Mouse (Mus musculus) neural tube, embryonic 13.5 days (tissue): Measurements from ENCODE around the gene Rpl38. TPM values are rescaled to one million over a fixed set of nuclear protein-coding genes. Genes with fewer than 3 reads are reported as not detected.
"Not testable (repeated sequence)": the region's sequence is repeated elsewhere in the genome, so short reads cannot be mapped to it uniquely, and the experiment has no call there.

Experiments used
- ATAC-seq: fragments of 200-750 bp; cut with Nextera tagmentation; 2 replicates; pipeline ENCODE4 v1.8.0; 2017; ENCODE audit warnings: low read depth, mild to moderate bottlenecking, moderate TSS enrichment, moderate library complexity
- H3K27ac ChIP-seq: fragments of 300-500 bp; sonication (generic); replicated peaks from 2 replicates; pipeline ENCODE4 v1.5.1; 2015; ENCODE audit warnings: moderate library complexity, mild to moderate bottlenecking, inconsistent platforms
- H3K27me3 ChIP-seq: fragments of 300-500 bp; sonication (generic); 2 replicates; pipeline ENCODE4 v1.6.1; 2015; ENCODE audit warnings: mild to moderate bottlenecking, inconsistent platforms
- H3K36me3 ChIP-seq: fragments of 300-500 bp; sonication (generic); 2 replicates; pipeline ENCODE4 v1.6.1; 2015; ENCODE audit warnings: mild to moderate bottlenecking, inconsistent platforms
- H3K4me1 ChIP-seq: fragments of 300-500 bp; sonication (generic); replicated peaks from 2 replicates; pipeline ENCODE4 v1.6.1; 2015; ENCODE audit warnings: inconsistent platforms
- H3K4me2 ChIP-seq: fragments of 300-500 bp; sonication (generic); 2 replicates; pipeline ENCODE4 v1.6.1; 2015; ENCODE audit warnings: inconsistent platforms, mild to moderate bottlenecking, moderate library complexity
- H3K4me3 ChIP-seq: fragments of 300-500 bp; sonication (generic); 2 replicates; pipeline ENCODE4 v1.5.1; 2015; ENCODE audit warnings: mild to moderate bottlenecking, inconsistent platforms
- H3K9ac ChIP-seq: fragments of 300-500 bp; sonication (generic); 2 replicates; pipeline ENCODE4 v1.6.1; 2015; ENCODE audit warnings: moderate library complexity, mild to moderate bottlenecking, inconsistent platforms
- H3K9me3 ChIP-seq: fragments of 300-500 bp; sonication (generic); 2 replicates; pipeline ENCODE4 v1.6.1; 2016; ENCODE audit warnings: inconsistent platforms
- WGBS: fragments of 180-500 bp; shearing (Covaris S2); methylation state at CpG from one replicate; pipeline ENCODE4 v1.1.7; 2015; 5-methylcytosine and 5-hydroxymethylcytosine counted together
- polyA plus RNA-seq: library from polyadenylated mRNA; unstranded; fragments of >200 nt; fragmentation: Nextera tagmentation; extraction: Ambion mirVana; gene quantifications from 2 replicates; pipeline ENCODE4 v1.2.1, GENCODE M21; 2015

Gene Rpl38
- polyA plus RNA-seq, 1 experiment from 2014 or later = 850 TPM

GRCm38 (mm10) chr11:114673719-114674050 lies 5.4 kb downstream of the Rpl38 start:
- H3K27ac ChIP-seq = peak overlapping the region; percentile 30
- peaks cover 20% of the 10 kb centered on the region for H3K27me3 ChIP-seq
- H3K4me3 ChIP-seq = no peak overlapping the region
- no peak for ATAC-seq
- 77% methylated on average over 2 of the region's 2 CpGs for WGBS
- no peak overlapping the region for H3K9ac ChIP-seq
- H3K4me2 ChIP-seq = no peak overlapping the region
- H3K36me3 ChIP-seq = peaks cover 45% of the 10 kb centered on the region
- H3K4me1 ChIP-seq = peaks cover 81% of the 10 kb centered on the region
- H3K9me3 ChIP-seq = no peaks in the 10 kb centered on the region

DNA sequence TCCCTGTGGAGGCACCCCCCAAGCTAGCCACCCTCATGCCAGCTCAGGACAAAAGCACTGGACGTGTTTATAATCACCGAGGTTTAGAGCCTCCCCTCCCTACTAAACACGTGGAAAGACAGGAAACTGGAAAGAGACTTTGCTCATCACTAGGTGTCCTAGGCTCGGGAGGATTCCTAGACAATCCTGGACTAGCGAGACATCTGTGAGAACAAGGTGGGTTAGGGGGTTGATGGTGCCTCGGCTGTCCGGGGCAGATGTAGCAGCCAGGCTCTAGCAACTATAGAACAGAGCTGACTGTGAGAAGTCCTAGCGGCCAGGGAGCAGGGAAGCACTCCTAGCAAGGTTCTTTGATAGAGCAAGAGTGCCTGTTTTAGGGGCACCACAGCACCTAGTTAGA lies 5.9 kb downstream of the Rpl38 start:
- peaks cover 20% of the 10 kb centered on the region for H3K27me3 ChIP-seq
- H3K27ac ChIP-seq = peak overlapping the region; percentile 30
- no peak for ATAC-seq
- WGBS = 41% methylated on average over 8 of the region's 8 CpGs
- peaks cover 45% of the 10 kb centered on the region for H3K36me3 ChIP-seq
- peaks cover 85% of the 10 kb centered on the region for H3K4me1 ChIP-seq
- H3K9ac ChIP-seq = peak overlapping the region; percentile 52; the same call in 1 of the 2 replicates
- H3K4me3 ChIP-seq = no peak overlapping the region
- no peak overlapping the region for H3K4me2 ChIP-seq
- no peaks in the 10 kb centered on the region for H3K9me3 ChIP-seq

- H3K27me3 ChIP-seq = peaks cover 20% of the 10 kb centered on the region
- peaks cover 85% of the 10 kb centered on the region for H3K4me1 ChIP-seq
- H3K9ac ChIP-seq = peak overlapping the region; percentile 82
- H3K9me3 ChIP-seq, ATAC-seq, H3K27ac ChIP-seq: not testable (repeated sequence)
- H3K36me3 ChIP-seq = peaks cover 45% of the 10 kb centered on the region
- WGBS = 83% methylated on average over 2 of the region's 3 CpGs
- H3K4me3 ChIP-seq = peak overlapping the region; percentile 52; the same call in 1 of the 2 replicates
- H3K4me2 ChIP-seq = peak overlapping the region; percentile 76
Measured at GRCm38 (mm10) chr11:114674796-114675195, 6.5 kb downstream of the Rpl38 start.

DNA sequence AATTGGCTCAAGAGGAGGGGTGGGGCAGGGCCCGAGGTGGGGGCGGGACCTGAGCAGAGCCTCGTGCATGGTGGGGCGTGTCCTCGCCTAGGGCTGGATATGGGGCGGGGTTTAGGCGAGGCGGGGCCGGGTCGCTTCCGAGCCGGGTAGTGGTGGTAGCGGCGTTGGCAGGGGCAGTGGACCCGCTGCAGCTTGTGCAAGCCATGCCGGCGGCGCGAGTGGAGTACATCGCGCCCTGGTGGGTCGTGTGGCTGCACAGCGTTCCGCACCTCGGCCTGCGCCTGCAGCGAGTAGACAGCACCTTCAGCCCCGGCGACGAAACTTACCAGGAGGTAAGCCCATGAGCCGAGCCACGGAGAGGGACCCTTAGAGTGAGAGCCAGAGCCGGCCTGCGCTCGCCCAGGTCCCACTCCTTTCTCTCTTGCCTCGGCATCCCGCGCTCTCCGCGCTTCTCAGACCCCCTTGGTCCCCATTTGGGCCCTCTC lies 7.1 kb downstream of the Rpl38 start, which contains the start of gene Ttyh2:
Gene Ttyh2, plus strand, starts transcription at position 91 of the 485 bp plus-strand sequence.
- Histone ChIP-seq H3K4me1 (peaks cover 85% of the 10 kb centered on the region), H3K9me3 (no peaks in the 10 kb centered on the region), H3K4me2 (peak within 1 kb of the TSS; percentile 76), H3K27me3 (peaks cover 20% of the 10 kb centered on the region), H3K9ac (peak within 1 kb of the TSS; percentile 82), H3K4me3 (peak within 1 kb of the TSS; percentile 52), H3K36me3 (peaks cover 41% of the 10 kb centered on the region), H3K27ac (peak within 1 kb of the TSS; percentile 59)
- 1% methylated on average over 40 of the region's 40 CpGs for WGBS
- peak; percentile 82 for ATAC-seq

- peak overlapping the region; percentile 76 for H3K4me2 ChIP-seq
- H3K27ac ChIP-seq = peak overlapping the region; percentile 59
- H3K36me3 ChIP-seq = peaks cover 35% of the 10 kb centered on the region
- H3K9me3 ChIP-seq = no peaks in the 10 kb centered on the region
- peak overlapping the region; percentile 52 for H3K4me3 ChIP-seq
- H3K27me3 ChIP-seq = peaks cover 20% of the 10 kb centered on the region
- ATAC-seq = 0 out of 2 replicates have a peak, but pooled peaks have one; percentile 8
- H3K9ac ChIP-seq = peak overlapping the region; percentile 82
- WGBS = 2% methylated on average over 27 of the region's 27 CpGs
- peaks cover 85% of the 10 kb centered on the region for H3K4me1 ChIP-seq
Measured at GRCm38 (mm10) chr11:114675826-114676401, 7.6 kb downstream of the Rpl38 start.

DNA sequence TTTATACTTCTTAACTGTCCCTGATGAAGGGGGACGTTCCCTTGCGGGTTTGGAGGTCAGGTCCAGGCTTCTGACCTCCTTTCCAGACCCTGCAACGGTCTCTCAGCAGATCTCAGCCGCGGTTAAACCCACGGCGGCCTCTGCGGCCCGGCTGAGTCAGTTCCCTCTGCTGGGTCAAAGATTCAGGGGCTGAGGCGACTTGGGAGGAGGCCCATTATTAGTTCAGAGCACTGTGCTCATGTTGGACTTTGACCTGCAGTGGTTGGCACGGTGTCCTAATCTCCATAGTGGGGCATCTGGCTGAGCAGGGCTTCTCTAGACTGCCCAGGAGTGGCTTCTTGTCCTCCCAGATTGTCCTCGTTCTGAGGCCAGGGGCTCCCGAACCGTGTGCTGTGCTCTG lies 8.1 kb downstream of the Rpl38 start:
- Histone ChIP-seq H3K4me1 (peaks cover 82% of the 10 kb centered on the region), H3K27me3 (peaks cover 20% of the 10 kb centered on the region), H3K27ac (peak overlapping the region; percentile 59), H3K36me3 (peaks cover 30% of the 10 kb centered on the region), H3K4me2 (peak overlapping the region; percentile 76), H3K9me3 (no peaks in the 10 kb centered on the region), H3K4me3 (peak overlapping the region; percentile 52), H3K9ac (peak overlapping the region; percentile 82)
- ATAC-seq = no peak
- 6% methylated on average over 14 of the region's 14 CpGs for WGBS

- WGBS = 38% methylated on average over 9 of the region's 9 CpGs
- H3K4me3 ChIP-seq = peak overlapping the region; percentile 52
- H3K27me3 ChIP-seq = peaks cover 20% of the 10 kb centered on the region
- peaks cover 24% of the 10 kb centered on the region for H3K36me3 ChIP-seq
- H3K27ac ChIP-seq = peak overlapping the region; percentile 59; the same call in 1 of the 2 replicates
- H3K9ac ChIP-seq = peak overlapping the region; percentile 82
- H3K4me1 ChIP-seq = peaks cover 77% of the 10 kb centered on the region
- H3K4me2 ChIP-seq = peak overlapping the region; percentile 76
- no peak for ATAC-seq
- no peaks in the 10 kb centered on the region for H3K9me3 ChIP-seq
Measured at GRCm38 (mm10) chr11:114676896-114677530, 8.7 kb downstream of the Rpl38 start.

- H3K4me3 ChIP-seq = no peak overlapping the region
- 75% methylated on average over 8 of the region's 8 CpGs for WGBS
- 0 out of 2 replicates have a peak overlapping the region, but pooled peaks have one; percentile 10 for H3K4me2 ChIP-seq
- H3K27me3 ChIP-seq = peaks cover 20% of the 10 kb centered on the region
- H3K9me3 ChIP-seq = no peaks in the 10 kb centered on the region
- no peak overlapping the region for H3K27ac ChIP-seq
- no peak overlapping the region for H3K9ac ChIP-seq
- H3K36me3 ChIP-seq = no peaks in the 10 kb centered on the region
- H3K4me1 ChIP-seq = peaks cover 53% of the 10 kb centered on the region
- ATAC-seq = no peak
Measured at GRCm38 (mm10) chr11:114679582-114679981, 11.3 kb downstream of the Rpl38 start.

- H3K9ac ChIP-seq = no peak overlapping the region
- no peak overlapping the region for H3K4me3 ChIP-seq
- 42% methylated on average over 10 of the region's 10 CpGs for WGBS
- peaks cover 54% of the 10 kb centered on the region for H3K4me1 ChIP-seq
- no peaks in the 10 kb centered on the region for H3K9me3 ChIP-seq
- no peak overlapping the region for H3K27ac ChIP-seq
- no peak overlapping the region for H3K4me2 ChIP-seq
- no peak for ATAC-seq
- H3K36me3 ChIP-seq = no peaks in the 10 kb centered on the region
- H3K27me3 ChIP-seq = peaks cover 17% of the 10 kb centered on the region
Measured at GRCm38 (mm10) chr11:114680291-114680690, 12.0 kb downstream of the Rpl38 start.

- no peak overlapping the region for H3K9ac ChIP-seq
- ATAC-seq = no peak
- 0 out of 2 replicates have a peak overlapping the region, but pooled peaks have one; percentile 2 for H3K27ac ChIP-seq
- WGBS = 62% methylated on average over 5 of the region's 5 CpGs
- no peaks in the 10 kb centered on the region for H3K36me3 ChIP-seq
- peaks cover 52% of the 10 kb centered on the region for H3K4me1 ChIP-seq
- H3K27me3 ChIP-seq = peaks cover 12% of the 10 kb centered on the region
- H3K4me2 ChIP-seq = no peak overlapping the region
- no peak overlapping the region for H3K4me3 ChIP-seq
- no peaks in the 10 kb centered on the region for H3K9me3 ChIP-seq
Measured at GRCm38 (mm10) chr11:114681054-114681453, 12.7 kb downstream of the Rpl38 start.

DNA sequence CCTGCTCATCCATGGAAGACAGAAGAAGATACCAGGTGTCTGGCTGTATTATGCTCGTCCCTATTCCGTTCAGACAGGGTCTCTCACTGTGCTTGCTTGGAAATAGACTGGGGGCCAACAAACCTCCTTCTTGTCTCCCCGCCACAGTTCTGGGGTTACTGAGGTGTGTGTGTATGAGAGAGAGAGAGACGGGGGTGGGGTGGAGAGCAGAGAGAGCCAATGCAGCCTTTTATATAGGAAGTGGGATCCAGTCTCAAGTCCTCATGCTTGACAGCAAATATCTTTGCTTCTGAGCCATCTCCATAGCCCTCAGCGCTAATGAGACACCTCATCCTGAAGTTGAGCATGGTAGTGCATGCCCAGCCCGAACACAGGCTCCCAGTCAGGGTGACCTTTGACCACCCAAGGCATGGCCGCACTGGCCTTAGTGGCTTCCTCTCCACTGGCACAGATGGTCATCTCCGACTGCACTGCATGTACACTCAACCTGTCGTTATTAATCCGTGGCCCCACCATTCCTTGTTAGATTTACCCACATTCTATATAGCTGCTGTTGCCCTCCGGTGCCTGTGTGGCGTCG lies 14.1 kb downstream of the Rpl38 start:
- Histone ChIP-seq H3K9ac (no peak overlapping the region), H3K27me3 (peaks cover under 1% of the 10 kb centered on the region; the same call in 1 of the 2 replicates), H3K27ac (no peak overlapping the region), H3K4me2 (no peak overlapping the region), H3K4me1 (peaks cover 40% of the 10 kb centered on the region), H3K9me3 (no peaks in the 10 kb centered on the region), H3K36me3 (no peaks in the 10 kb centered on the region), H3K4me3 (no peak overlapping the region)
- WGBS = 92% methylated on average over 13 of the region's 13 CpGs
- ATAC-seq = no peak

DNA sequence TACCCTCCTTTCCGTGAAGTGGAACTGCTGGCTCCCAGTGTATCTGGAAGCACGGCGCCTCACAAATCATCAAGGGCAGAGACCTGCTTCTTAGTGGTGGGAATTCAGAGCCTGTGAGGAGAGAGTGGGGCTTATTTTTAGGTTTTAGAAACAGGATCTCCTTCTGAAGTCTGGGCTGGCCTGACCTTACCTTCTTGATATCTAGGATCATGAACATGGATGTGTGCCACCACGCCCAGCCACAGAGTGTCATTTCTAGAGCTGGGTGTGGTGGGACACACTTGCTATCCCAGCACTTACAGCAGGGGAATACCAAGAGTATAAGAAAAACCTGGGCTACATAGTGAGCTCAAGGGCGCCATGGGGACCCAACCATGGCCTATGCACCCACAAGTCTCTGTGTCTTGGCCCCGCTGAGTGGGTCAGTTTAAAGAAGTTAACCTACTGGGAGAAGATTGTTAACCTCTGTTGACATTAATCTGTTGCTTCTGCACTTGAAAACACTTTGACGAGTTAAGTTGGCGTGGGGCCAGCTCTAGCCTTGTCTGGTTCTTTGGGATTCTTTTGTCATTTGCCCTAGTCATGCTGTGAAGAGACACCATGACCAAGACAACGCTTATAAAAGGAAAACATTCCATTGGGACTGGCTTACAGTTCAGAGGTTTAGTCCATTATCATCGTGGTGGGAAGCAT lies 14.9 kb downstream of the Rpl38 start:
- 82% methylated on average over 10 of the region's 10 CpGs for WGBS
- no peak overlapping the region for H3K4me2 ChIP-seq
- no peaks in the 10 kb centered on the region for H3K36me3 ChIP-seq

More for the DNA sequence above, 14.9 kb downstream of the Rpl38 start:
- ATAC-seq = no peak
- Histone ChIP-seq H3K9ac (no peak overlapping the region), H3K27me3 (no peaks in the 10 kb centered on the region), H3K4me3 (no peak overlapping the region), H3K9me3 (no peaks in the 10 kb centered on the region), H3K27ac (no peak overlapping the region), H3K4me1 (peaks cover 42% of the 10 kb centered on the region)
